Mouse (Mus musculus) 416B (cell line): ENCODE measurements around the gene Tlx2.

Experiments
- DNase-seq: peaks from one replicate; pipeline ENCODE4 v3.0.0; 2011; ENCODE audit warnings: low read depth

The Tlx2 gene

DNA sequence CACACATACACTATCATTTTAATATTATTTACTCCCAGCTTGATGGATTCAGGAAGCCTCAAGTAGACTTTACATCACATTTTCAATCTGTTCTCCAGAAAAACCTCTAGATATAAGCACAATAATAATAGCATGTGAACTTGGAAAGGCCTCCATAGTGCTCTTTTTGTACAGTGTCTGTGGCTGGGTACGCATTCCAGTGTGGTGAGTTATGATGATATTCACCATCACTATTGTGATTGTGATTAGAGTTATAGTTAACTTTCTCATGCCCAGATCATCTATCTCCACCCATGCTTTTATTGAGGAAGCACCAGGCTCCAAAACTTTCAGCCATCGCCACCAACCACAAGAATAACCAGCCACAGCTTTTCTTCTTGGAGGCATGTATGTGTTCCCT is 46.3 kb downstream of the Tlx2 start:
- DNase-seq: no peak

- no peak for DNase-seq
Measured at GRCm38 (mm10) chr6:83023008-83023407, 47.1 kb downstream of the Tlx2 start.

DNA sequence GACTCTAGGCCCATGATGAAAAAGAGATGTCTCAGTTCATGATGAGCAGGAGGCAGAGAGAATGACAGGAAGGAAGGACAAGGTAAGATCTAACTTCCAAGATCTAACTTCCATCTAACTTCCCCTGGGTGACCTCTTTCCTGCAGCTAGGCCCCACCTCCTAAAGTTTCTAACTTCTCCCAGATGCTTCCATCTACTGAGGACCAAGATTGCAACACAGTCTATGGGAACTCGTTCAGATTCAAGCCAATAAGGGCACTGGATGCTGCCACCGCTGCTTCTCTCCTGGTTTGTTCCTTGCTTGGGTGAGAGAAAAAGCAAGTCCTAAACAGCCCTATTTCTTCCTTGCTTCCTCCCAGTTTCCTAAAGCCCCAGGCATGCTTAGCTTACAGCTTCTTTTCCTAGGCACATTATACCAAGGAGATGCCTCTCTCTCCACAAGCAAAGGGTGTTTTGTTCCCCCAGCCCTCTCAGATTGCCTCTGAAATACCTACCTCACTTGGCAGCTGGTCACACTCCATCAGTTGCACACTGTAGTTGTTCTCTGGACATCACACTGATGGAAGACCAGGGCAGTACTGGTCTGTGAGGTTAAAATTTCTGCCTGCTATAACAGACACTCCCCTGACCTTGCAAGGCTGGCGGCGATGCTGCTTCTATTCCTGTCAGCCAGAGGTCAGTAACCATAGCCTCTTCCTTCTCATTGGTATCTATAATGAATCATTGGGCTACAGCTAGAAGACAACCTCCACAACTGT is 49.1 kb downstream of the Tlx2 start:
- DNase-seq: no peak

- DNase-seq: no peak
Measured at GRCm38 (mm10) chr6:83020121-83020520, 50.0 kb downstream of the Tlx2 start.

GRCm38 (mm10) chr6:83019044-83019443 is 51.0 kb downstream of the Tlx2 start:
- DNase-seq: no peak
